Mouse (Mus musculus) brain, embryonic 14.5 days (tissue): Measurements from ENCODE around the gene Msh3.

Experiments used
- CTCF ChIP-seq: fragments of 200-500 bp; IDR thresholded peaks from 2 replicates; pipeline ENCODE4 v1.5.1; 2012; ENCODE audit warnings: inconsistent platforms, mild to moderate bottlenecking, moderate library complexity, borderline replicate concordance; ENCODE audit not compliant: insufficient read depth, insufficient read length; ENCODE audit errors: extremely low read depth
- POLR2A ChIP-seq: fragments of 200-500 bp; IDR thresholded peaks from 2 replicates; pipeline ENCODE4 v1.6.1; 2012; ENCODE audit warnings: mild to moderate bottlenecking, inconsistent platforms, borderline replicate concordance; ENCODE audit not compliant: poor library complexity, insufficient read depth, insufficient read length, severe bottlenecking; ENCODE audit errors: extremely low read depth

GRCm38 (mm10) chr13:92253850-92254249 is 101.0 kb downstream of the Msh3 start:
- TF ChIP-seq POLR2A (no peak), CTCF (no peak)
